Mouse (Mus musculus) frontal cortex, postnatal 36 days (tissue): Measurements from ENCODE around the gene S100a4.
A peak's percentile ranks its signal among the peaks of the same experiment; 100 is the strongest.

Experiments used
- DNase-seq, 2 experiments: peaks; one replicate each; pipeline ENCODE4 v3.0.0; 2022; ENCODE audit warnings: low spot score in 2 of 2

The S100a4 gene

DNA sequence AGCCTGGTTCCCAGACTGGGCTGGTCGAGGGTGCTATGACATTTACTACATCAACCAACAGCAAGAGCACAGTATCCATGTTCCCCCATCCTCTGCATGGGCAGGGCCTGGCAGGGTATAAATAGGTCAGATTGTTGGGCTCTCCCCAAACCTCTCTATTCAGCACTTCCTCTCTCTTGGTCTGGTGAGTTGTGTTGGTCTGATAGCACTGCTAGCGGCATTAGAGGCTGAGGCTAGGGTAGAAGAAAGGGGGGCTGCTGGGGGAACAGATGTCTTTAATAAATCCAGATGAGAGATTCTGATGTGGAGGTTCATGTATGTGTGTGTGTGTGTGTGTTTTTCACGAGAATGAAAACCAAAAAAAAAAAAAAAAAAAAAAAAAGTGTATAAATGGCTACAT is at the start of gene S100a4:
TSS of gene S100a4 (plus strand) at position 149 of the 400 bp plus-strand sequence.
- no peak for DNase-seq

GRCm38 (mm10) chr3:90555954-90556353 is 47.6 kb upstream of the S100a4 start:
- DNase-seq, result peak in 1 of 2 experiments; percentile 65

- no peak for DNase-seq
Measured at GRCm38 (mm10) chr3:90560008-90560628, 43.5 kb upstream of the S100a4 start, which contains the start of gene S100a3. S100a3 (plus strand) TSS chr3:90560578.

- DNase-seq, result no peak
Measured at GRCm38 (mm10) chr3:90574691-90575090, 28.9 kb upstream of the S100a4 start.

DNA sequence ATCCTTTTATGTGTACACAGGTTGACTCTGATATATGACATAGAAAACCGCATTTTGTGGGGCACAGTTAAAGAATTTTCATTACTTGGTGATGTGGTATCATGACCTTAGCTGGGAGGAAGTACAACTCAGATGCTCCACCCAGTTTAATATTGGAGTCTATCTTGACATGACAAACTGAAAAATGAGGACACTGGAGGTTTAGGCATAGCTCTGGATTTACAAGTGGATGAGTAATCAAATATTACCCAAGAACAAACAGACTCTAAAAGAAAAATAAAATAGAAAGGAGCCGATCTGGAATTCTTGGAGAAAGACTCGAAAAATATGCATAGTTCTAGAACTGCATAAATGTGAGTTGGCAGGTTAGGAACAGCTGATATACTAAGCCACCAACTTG is 28.3 kb upstream of the S100a4 start:
- no peak for DNase-seq

DNA sequence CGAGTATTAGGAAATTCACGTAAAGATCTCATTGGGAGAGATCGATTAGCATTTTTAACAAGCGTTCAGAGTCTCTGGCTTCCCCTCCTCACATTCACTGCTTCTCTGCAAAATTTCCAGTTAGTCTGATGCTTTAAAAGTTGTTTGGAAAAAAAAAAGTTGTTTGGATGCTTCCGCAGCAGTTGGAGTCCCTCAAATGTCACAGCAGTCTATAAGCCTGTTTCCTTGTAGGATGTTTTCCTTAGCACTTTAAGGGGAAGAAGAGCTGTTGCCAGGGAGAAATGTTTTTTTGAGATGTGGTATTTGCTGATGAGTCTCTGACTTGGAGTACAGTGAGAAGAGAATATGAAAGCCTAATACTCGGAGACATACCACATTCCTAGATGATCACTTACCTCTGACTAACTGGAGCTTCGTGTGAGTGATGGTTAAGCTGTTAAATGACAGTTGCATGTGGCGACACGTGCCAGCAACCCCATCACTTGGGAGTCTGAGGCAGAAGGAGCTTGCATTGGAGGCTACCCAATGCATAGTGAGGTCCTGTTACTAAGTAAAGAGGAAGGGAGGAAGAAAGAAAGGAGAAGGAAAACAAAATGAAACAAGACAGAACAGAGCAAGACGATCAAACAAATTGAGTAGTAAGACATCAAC is 27.1 kb upstream of the S100a4 start:
- no peak for DNase-seq

DNA sequence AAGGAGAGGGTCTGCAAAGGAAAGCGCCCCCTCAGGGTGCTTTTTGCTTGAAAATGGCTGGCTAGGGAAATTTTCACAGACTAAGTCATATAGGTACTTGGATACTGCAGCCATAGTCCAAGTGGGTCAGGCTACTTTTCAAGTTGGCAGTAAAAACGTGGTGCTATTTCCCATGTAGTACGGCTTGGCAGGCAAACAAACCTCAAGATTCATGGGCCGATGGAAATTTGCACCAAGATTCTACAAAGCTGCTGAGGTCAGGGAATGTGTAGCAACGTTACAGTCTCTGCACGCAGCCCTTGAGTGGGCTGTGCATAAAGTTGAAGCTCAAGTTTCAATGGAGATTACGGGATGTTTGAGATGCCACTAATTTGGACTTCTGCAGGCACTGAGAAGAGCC is 24.1 kb upstream of the S100a4 start:
- no peak for DNase-seq

DNA sequence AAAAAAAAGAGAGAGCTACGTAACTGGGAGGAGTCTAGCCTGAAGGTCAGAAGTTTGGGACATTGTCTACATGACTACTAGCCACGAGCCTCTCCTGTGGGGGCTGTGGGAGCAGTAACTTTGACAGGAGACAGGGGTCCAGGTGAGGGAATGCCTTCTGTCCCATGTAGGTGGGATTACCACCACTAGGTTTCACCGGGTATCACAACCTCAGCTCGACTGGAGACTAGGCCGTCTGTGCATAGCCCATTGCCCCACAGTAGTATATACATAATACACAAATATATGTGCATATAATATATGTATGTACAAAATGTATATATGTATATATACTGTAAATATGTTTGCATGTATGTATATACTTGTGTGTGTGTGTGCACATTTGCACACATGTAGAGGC is 22.4 kb upstream of the S100a4 start:
- no peak for DNase-seq

DNA sequence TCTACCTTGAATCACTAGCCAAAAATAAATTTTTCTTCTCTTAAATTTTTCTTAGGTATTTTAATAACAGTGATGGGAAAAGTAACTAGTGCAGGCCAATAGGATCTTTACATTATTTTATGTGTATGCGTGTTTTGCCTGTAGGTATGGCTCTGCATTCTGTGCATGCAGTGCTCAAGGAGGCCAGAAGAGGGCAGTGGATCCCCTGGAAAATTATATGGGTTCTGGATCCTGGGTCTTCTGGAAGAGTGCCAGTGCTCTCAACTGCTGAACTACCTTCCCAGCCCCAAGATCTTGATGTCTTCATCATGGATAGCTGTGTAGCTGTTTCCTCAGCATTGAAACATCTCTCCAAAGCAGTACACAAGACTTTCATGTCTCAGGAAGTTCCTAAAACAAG is 21.4 kb upstream of the S100a4 start:
- no peak for DNase-seq

DNA sequence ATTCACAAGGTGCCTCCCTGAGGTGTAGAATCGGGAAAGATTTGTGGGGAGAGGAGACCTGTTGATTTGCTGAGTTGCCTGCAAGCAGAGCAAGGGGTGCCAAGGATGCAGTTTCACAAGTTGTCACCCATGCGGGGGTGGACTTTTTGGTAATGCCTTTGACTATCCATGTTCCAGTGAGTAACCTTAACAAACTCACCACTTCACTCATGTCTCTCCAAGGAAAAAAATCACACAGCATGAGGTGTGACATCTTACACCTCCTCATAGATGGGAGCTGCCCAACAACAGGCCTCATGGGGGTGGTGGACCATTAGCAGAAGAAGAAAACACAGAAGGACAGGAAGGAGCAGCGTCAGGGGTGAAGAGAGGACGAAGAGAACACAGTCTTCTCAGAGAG is 21.0 kb upstream of the S100a4 start:
- DNase-seq, result no peak

- no peak for DNase-seq
Measured at GRCm38 (mm10) chr3:90583893-90584292, 19.7 kb upstream of the S100a4 start.

DNA sequence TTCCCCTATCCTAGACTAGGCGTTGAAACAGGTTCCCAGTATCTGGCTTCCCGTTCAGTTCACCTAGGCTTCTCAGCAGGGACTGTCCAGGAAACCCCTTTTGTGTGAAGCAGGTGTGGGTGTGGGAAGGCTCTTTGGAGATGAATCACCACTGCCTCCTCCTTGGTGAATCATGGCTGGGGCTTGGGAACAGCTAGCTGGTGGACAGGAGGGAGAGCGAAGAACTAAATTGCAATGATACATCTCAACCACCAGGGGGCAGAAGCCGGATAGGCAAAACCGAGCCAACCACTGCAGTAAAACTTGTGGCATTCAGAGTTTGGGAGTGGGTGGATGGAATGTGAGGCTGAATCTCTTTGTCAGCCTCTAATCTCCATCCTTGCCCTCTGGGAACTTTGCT is 18.0 kb upstream of the S100a4 start:
- DNase-seq, result peak; percentile 72 to 79

DNA sequence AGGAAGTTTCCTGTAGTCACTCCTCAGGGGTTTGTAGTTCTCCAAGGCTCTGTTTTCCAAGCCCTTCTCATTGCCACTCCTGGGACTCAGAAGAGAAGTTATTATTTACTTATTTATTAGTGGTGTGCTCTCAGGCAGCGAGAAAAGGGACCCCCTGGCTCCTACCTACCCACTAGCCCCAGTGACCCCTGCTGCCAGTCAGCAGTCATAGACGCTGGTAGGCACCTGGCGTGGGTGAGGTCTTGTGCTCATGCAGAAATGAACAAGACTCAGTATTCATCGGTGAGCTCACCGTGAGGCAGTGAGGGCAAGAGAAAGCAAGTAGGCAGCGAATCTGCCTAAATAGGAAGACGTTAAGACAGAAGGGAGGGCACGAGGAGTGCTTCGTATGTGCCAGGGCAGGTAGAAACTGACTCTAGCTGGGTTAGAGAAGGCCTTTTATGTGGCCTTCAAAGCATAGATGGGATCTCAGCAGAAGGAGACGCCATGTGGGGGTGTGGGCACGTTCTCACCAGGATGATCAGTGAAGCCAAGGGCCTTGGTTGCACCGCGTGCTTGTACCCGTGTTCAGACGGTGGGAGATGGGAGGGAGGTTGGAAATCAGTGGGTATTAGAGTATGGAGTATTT is 17.4 kb upstream of the S100a4 start:
- DNase-seq, result no peak

GRCm38 (mm10) chr3:90586906-90587305 is 16.7 kb upstream of the S100a4 start:
- peak in 1 of 2 experiments; percentile 37 for DNase-seq

- peak; percentile 56 to 67 for DNase-seq
Measured at GRCm38 (mm10) chr3:90587361-90588101, 16.0 kb upstream of the S100a4 start.

- no peak for DNase-seq
Measured at GRCm38 (mm10) chr3:90589390-90589789, 14.2 kb upstream of the S100a4 start.

DNA sequence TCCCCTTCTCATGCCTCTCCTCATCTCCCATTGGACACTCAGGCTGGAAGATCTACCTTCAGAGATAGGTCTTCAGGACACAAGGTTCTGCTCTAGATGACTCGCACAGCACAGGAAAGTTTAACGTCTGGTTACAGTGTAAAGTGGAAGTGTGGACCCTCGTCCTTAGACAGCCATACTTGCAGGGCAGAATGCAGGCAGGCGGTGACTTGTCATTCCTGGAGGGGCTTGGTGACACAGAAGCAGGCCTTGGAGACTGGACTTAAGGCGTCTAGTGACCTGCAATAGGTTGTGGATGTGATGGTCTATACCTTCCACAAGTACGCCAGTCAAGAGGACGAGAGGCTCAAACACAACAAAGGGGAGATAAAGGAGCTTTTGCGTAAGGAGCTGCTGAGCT is 13.6 kb upstream of the S100a4 start, which contains the start of gene S100a2:
TSS of gene S100a2 (plus strand) at position 301 of the 400 bp plus-strand sequence.
- DNase-seq, result no peak

- DNase-seq, result no peak
Measured at GRCm38 (mm10) chr3:90594466-90594865, 9.1 kb upstream of the S100a4 start.

DNA sequence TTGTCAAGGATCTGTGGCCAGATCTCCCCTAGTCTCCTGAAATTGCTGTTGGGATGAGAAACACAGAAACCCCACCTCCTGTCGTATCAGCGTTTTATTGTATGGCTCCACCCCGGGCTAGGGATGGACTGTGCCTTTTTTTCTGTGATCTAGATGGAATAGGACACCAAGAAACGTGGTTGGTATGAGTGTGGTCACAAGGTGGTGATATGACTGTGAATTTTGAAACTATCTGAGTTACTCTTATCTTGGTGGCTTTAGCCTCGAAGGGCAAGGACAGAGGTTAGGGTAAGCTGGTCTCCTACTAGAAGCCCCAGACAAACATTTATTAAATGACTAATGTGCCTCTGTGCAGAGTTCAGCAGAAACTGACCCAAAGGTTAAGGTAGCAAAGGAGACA is 8.0 kb upstream of the S100a4 start:
- no peak for DNase-seq

GRCm38 (mm10) chr3:90596810-90597209 is 6.8 kb upstream of the S100a4 start:
- no peak for DNase-seq

- DNase-seq, result no peak
Measured at GRCm38 (mm10) chr3:90597736-90598135, 5.8 kb upstream of the S100a4 start.

DNA sequence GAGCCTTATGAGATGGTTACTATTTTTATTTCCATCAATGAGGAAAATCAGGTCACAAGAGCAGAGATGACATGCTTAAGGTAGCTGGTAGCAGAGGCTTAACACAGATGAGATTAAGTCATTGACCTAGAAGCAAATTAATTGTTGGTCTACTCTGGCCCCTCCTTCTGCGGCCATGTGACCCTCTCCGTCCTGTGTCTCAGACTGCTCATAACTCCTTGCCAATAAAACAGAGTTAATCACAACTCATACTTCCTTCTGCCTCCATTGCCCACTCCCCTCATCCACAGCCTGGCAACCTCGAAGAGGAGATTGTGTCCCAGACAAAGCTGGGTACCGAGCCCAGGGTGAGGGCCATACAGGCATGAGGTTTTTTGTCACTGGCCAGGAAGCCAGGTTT is 5.4 kb upstream of the S100a4 start:
- no peak for DNase-seq
